Mouse (Mus musculus) stomach, postnatal 0 days (tissue): Measurements from ENCODE around the gene Scyl2. TPM values are rescaled to one million over a fixed set of nuclear protein-coding genes. Genes with fewer than 3 reads are reported as not detected.
"Not testable (repeated sequence)": the region's sequence is repeated elsewhere in the genome, so short reads cannot be mapped to it uniquely, and the experiment has no call there.

Source experiments
- ATAC-seq: fragments of 200-750 bp; cut with Nextera tagmentation; 2 replicates; pipeline ENCODE4 v1.8.0; 2017; ENCODE audit not compliant: low FRiP score, low TSS enrichment
- DNase-seq: peaks from one replicate; pipeline ENCODE4 v3.0.0-alpha.2; 2016; ENCODE audit warnings: low spot score
- H3K27ac ChIP-seq: fragments of 300-500 bp; sonication (generic); replicated peaks from 2 replicates; pipeline ENCODE4 v1.5.1; 2014; ENCODE audit warnings: mild to moderate bottlenecking, control low read depth
- H3K27me3 ChIP-seq: fragments of 300-500 bp; sonication (generic); 2 replicates; pipeline ENCODE4 v1.6.1; 2014; ENCODE audit warnings: low read length; ENCODE audit not compliant: control insufficient read depth, insufficient read depth
- H3K36me3 ChIP-seq: fragments of 300-500 bp; sonication (generic); 2 replicates; pipeline ENCODE4 v1.6.1; 2014; ENCODE audit warnings: low read length, mixed read lengths; ENCODE audit not compliant: control insufficient read depth, insufficient read depth
- H3K4me1 ChIP-seq: fragments of 300-500 bp; sonication (generic); replicated peaks from 2 replicates; pipeline ENCODE4 v1.6.1; 2014; ENCODE audit warnings: antibody characterized with exemption; ENCODE audit not compliant: control insufficient read depth, insufficient read depth
- H3K4me2 ChIP-seq: fragments of 300-500 bp; sonication (generic); replicated peaks from 2 replicates; pipeline ENCODE4 v1.6.1; 2014; ENCODE audit warnings: low read depth, mild to moderate bottlenecking, control low read depth, moderate library complexity
- H3K4me3 ChIP-seq: fragments of 300-500 bp; sonication (generic); 2 replicates; pipeline ENCODE4 v1.5.1; 2014; ENCODE audit warnings: low read depth, low read length, control low read depth
- H3K9ac ChIP-seq: fragments of 300-500 bp; sonication (generic); 2 replicates; pipeline ENCODE4 v1.6.1; 2014; ENCODE audit warnings: mild to moderate bottlenecking, low read length, control low read depth, mixed read lengths
- H3K9me3 ChIP-seq: fragments of 300-500 bp; sonication (generic); 2 replicates; pipeline ENCODE4 v1.6.1; 2016; ENCODE audit warnings: low read length; ENCODE audit not compliant: control insufficient read depth
- CTCF ChIP-seq: IDR thresholded peaks from 2 replicates; pipeline ENCODE4 v1.5.1; 2016; ENCODE audit warnings: antibody characterized with exemption, low read depth, mild to moderate bottlenecking, moderate library complexity
- EP300 ChIP-seq: optimal IDR thresholded peaks from 2 replicates; pipeline ENCODE3; 2016; ENCODE audit warnings: antibody characterized with exemption
- WGBS: fragments of 180-500 bp; shearing (Covaris S2); extraction: QIAGEN DNeasy Blood & Tissue Kit; methylation state at CpG from one replicate; pipeline ENCODE4 v1.1.7; 2014; 5-methylcytosine and 5-hydroxymethylcytosine counted together
- polyA plus RNA-seq: library from polyadenylated mRNA; unstranded; fragments of >200 nt; fragmentation: Nextera tagmentation; extraction: Ambion mirVana; gene quantifications from 2 replicates; pipeline ENCODE4 v1.2.1, GENCODE M21; 2015

Gene Scyl2
- polyA plus RNA-seq, 1 experiment from 2014 or later = 5.3 TPM

GRCm38 (mm10) chr10:89676609-89677008 is 9.5 kb downstream of the Scyl2 start:
- 54% methylated on average over 4 of the region's 4 CpGs for WGBS
- Histone ChIP-seq H3K9me3 (no peaks in the 10 kb centered on the region), H3K4me2 (no peak overlapping the region), H3K4me1 (no peaks in the 10 kb centered on the region), H3K9ac (no peak overlapping the region), H3K36me3 (0 out of 2 replicates have a peak, but pooled peaks cover 2% of the 10 kb centered on the region), H3K27me3 (no peaks in the 10 kb centered on the region), H3K4me3 (no peak overlapping the region), H3K27ac (no peak overlapping the region)
- no peak for ATAC-seq
- DNase-seq = no peak
- TF ChIP-seq EP300 = no peak

GRCm38 (mm10) chr10:89670371-89670770 is 15.7 kb downstream of the Scyl2 start:
- WGBS = 92% methylated on average over 5 of the region's 5 CpGs

GRCm38 (mm10) chr10:89667571-89667970 is 18.5 kb downstream of the Scyl2 start:
- Histone ChIP-seq H3K4me1 (no peaks in the 10 kb centered on the region), H3K9ac (no peak overlapping the region), H3K36me3 (peaks cover 5% of the 10 kb centered on the region; the same call in 1 of the 2 replicates), H3K4me3 (no peak overlapping the region), H3K9me3 (no peaks in the 10 kb centered on the region), H3K27ac (no peak overlapping the region), H3K27me3 (no peaks in the 10 kb centered on the region), H3K4me2 (no peak overlapping the region)
- WGBS = 87% methylated on average over 7 of the region's 7 CpGs
- no peak for ATAC-seq
- DNase-seq = no peak
- TF ChIP-seq CTCF (no peak), EP300 (no peak)

More at GRCm38 (mm10) chr10:89670371-89670770, 15.7 kb downstream of the Scyl2 start:
- not testable (repeated sequence) for DNase-seq, H3K9ac ChIP-seq, H3K9me3 ChIP-seq, H3K4me1 ChIP-seq, H3K27ac ChIP-seq, ATAC-seq, H3K4me3 ChIP-seq, H3K4me2 ChIP-seq, H3K27me3 ChIP-seq, H3K36me3 ChIP-seq

GRCm38 (mm10) chr10:89665679-89666078 is 20.4 kb downstream of the Scyl2 start:
- WGBS = 94% methylated on average over 9 of the region's 9 CpGs
- Histone ChIP-seq H3K4me1 (no peaks in the 10 kb centered on the region), H3K4me2 (no peak overlapping the region), H3K27me3 (no peaks in the 10 kb centered on the region), H3K36me3 (peaks cover 5% of the 10 kb centered on the region; the same call in 1 of the 2 replicates), H3K4me3 (no peak overlapping the region), H3K9ac (no peak overlapping the region), H3K27ac (no peak overlapping the region), H3K9me3 (no peaks in the 10 kb centered on the region)
- DNase-seq (no peak), ATAC-seq (no peak)
- TF ChIP-seq CTCF (no peak), EP300 (no peak)

GRCm38 (mm10) chr10:89664977-89665645 is 21.0 kb downstream of the Scyl2 start:
- Histone ChIP-seq H3K4me3 (no peak overlapping the region), H3K27ac (no peak overlapping the region), H3K9ac (no peak overlapping the region), H3K4me2 (no peak overlapping the region), H3K27me3 (no peaks in the 10 kb centered on the region), H3K4me1 (no peaks in the 10 kb centered on the region), H3K9me3 (no peaks in the 10 kb centered on the region), H3K36me3 (peaks cover 5% of the 10 kb centered on the region; the same call in 1 of the 2 replicates)
- ATAC-seq (no peak), DNase-seq (no peak)
- WGBS = 87% methylated on average over 8 of the region's 8 CpGs
- TF ChIP-seq CTCF (no peak), EP300 (no peak)

- ATAC-seq = no peak
- H3K4me3 ChIP-seq = no peak overlapping the region
Measured at GRCm38 (mm10) chr10:89656366-89656765, 29.7 kb downstream of the Scyl2 start.

More at GRCm38 (mm10) chr10:89656366-89656765, 29.7 kb downstream of the Scyl2 start:
- Histone ChIP-seq H3K4me2 (no peak overlapping the region), H3K9ac (no peak overlapping the region), H3K4me1 (no peaks in the 10 kb centered on the region), H3K9me3 (no peaks in the 10 kb centered on the region), H3K36me3 (peaks cover 18% of the 10 kb centered on the region), H3K27ac (no peak overlapping the region), H3K27me3 (no peaks in the 10 kb centered on the region)
- no peak for DNase-seq
- TF ChIP-seq CTCF (no peak), EP300 (no peak)
- 65% methylated on average over 5 of the region's 5 CpGs for WGBS
